Mouse (Mus musculus) heart, postnatal 36 days (tissue): ENCODE results near the gene Ipo4. TPM values are rescaled to one million over a fixed set of nuclear protein-coding genes. Genes with fewer than 3 reads are reported as not detected.
A peak's percentile ranks its signal among the peaks of the same experiment; 100 is the strongest.

Experiments
- DNase-seq, 2 experiments: peaks; one replicate each; pipeline ENCODE4 v3.0.0; 2021 to 2022
- intact Hi-C: fragments of 180-260 bp; cut with DNase I; formaldehyde crosslinking; loops from one replicate; pipeline ENCODE4 v1.15.1; 2025
- total RNA-seq, 2 experiments: library from RNA; stranded (reverse); gene quantifications; 2 replicates each; pipeline ENCODE4 v1.2.3; 2021

Gene Ipo4
- total RNA-seq: 10 to 100 TPM; 54.1 to 62.7 TPM

GRCm38 (mm10) chr14:55635523-55636007 lies at the start of gene Ipo4:
Gene Ipo4, minus strand, starts transcription at chr14:55635957.
- intact Hi-C loops: loop anchor here (2.0 to 5.0 kb wide), 3 partner anchors 25 to 87 kb away; partner anchors contain the start of genes Gmpr2, Mdp1, Nedd8 and Rabggta
- peak; percentile 84 to 89 for DNase-seq

GRCm38 (mm10) chr14:55682118-55682493 lies 46.3 kb upstream of the Ipo4 start:
- intact Hi-C loops: loop anchor here (1.0 to 5.0 kb wide), 3 partner anchors 40 to 80 kb away; partner anchors contain the start of genes Ltb4r2 and Rabggta
- DNase-seq: no peak

- intact Hi-C loops: loop anchor here (1.0 to 5.0 kb wide), 3 partner anchors 41 to 81 kb away; partner anchors contain the start of genes Ltb4r2 and Rabggta
- DNase-seq: peak; percentile 91 to 94
Observed at GRCm38 (mm10) chr14:55681160-55682117, 45.7 kb upstream of the Ipo4 start, which contains the start of gene Tinf2. Gene Tinf2, minus strand, starts transcription at chr14:55681820.

DNA sequence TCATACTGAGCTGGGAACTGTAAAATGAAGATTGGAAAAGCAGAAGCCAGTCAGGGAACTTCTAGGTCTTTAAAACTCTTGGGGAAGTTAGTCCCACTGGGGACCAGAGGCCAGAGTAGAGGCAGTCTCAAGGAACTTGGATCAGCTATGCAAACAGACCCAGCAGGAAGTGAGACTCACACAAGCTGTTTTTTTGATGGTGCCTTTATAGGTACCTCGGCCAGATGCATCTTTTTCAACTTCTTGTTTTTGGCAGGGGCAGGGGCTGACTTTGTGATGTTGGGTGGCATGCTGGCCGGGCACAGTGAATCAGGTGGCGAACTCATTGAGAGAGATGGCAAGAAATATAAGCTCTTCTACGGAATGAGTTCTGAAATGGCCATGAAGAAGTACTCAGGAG lies 41.9 kb upstream of the Ipo4 start:
- no peak for DNase-seq
- intact Hi-C loops: no loop called here

DNA sequence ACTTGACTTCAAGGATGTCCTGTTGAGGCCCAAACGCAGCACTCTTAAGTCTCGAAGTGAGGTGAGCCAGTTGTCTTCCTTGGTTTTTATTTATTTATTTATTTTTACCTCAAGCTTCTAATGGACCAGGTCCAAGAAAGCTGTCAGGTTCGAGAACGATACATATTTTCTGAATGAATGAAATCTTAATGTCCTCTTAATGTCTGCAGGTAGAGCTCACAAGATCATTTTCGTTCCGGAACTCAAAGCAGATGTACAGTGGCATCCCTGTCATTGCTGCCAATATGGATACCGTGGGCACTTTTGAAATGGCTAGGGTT lies 36.9 kb upstream of the Ipo4 start:
- no peak for DNase-seq
- intact Hi-C loops: loop anchor here (5.0 kb wide), 1 partner anchor 35 kb away; the partner anchor contains the start of genes Gm49378 and Ipo4

DNA sequence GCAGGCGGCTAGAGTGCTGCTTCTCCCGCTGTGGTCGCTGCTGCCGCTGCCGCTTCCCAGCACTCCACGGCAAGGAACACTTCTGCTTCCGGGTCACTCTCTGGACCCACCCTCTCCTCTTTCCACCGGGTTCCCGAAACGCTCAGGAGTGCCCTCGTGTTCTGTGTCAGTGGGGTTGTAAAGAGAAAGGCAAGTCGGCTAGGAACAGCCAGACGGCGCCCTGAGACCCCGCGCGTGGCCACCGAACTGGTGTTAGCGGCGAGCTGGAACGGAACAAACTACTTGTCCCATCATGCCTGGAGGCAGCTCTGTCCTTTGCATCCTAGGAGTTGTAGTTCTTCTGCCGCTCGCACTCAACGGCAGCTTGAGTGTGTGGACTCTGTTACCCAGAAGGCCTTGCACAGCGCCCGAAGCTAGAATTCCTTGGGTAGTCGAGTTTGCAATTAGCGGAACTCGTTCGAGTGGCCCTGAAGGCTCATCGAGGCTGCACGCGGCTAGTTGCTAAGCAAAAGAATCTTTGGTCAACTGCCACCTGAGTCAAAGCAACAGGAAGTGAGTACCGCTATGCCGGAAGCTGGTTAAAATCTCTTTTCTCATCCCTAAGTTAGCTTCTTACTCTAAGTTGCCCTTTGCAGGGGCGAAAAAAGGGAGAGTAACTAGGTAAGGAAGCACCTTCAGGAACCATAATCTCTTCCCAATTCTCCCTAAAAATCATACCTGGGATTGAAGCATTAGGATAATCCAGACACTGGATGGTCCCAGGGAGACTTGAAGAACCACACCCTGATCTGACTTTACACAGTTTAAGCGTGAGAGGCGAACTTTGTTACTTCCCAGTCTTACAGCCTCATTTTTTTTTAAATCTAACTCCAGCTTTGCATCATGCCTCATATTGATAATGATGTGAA lies 36.3 kb upstream of the Ipo4 start, which contains the start of the genes Gmpr2 and Nedd8:
Gene Gmpr2, plus strand, starts transcription at position 109 of the 908 bp plus-strand sequence.
Gene Nedd8, minus strand, starts transcription at position 292 of the 908 bp plus-strand sequence.
- DNase-seq: peak; percentile 80 to 93
- intact Hi-C loops: loop anchor here (5.0 kb wide), 1 partner anchor 35 kb away; the partner anchor contains the start of genes Gm49378 and Ipo4

- no peak for DNase-seq
- intact Hi-C loops: loop anchor here (5.0 kb wide), 1 partner anchor 34 kb away; the partner anchor contains the start of genes Gm49378 and Ipo4
Observed at GRCm38 (mm10) chr14:55671486-55671832, 35.7 kb upstream of the Ipo4 start.

DNA sequence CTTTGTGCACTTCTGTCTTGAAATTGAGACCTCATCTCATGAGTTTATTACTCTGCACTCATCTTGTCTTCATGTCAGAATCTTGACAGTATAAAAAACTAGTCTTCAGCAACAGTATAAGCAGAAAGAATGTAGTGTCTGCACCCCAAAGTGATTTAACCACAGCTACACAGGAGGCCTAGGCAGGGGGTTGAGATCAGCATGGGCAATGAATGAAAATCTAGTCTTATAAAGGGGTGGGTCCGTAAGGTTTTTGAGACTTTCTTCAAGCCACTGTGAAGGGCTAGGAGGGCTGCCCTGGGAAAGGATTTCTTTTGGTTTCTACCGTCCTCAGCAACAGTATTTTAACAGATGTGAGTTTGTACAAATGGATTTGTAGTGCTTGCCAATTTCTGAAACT lies 24.9 kb upstream of the Ipo4 start:
- intact Hi-C loops: loop anchor here (2.0 kb wide), 1 partner anchor 26 kb away; the partner anchor contains the start of gene Ipo4
- no peak for DNase-seq

GRCm38 (mm10) chr14:55659960-55660573 lies 24.3 kb upstream of the Ipo4 start, which contains the start of gene Mdp1:
Gene Mdp1, minus strand, starts transcription at chr14:55660508.
- peak; percentile 76 to 79 for DNase-seq
- intact Hi-C loops: loop anchor here (2.0 kb wide), 1 partner anchor 25 kb away; the partner anchor contains the start of gene Ipo4

DNA sequence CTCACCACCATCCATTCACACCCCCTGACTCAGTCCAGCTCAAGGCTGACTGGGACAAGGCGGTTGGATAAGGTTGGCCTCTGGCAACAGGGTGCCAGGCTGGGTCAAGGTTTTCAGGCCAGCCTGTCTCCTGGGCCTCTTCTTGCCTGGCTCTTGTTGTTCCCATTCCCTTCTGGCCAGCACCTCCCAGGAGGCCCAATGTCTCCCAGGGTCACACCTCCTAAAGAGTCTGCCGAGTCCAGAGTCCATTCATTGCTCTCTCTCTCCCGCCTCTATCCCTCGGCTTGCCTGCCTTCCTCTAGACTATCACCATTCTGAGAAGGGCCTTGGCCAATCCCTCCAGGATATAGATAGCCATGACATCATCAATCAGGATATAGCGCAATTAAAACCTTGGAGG lies 22.3 kb upstream of the Ipo4 start:
- DNase-seq: no peak
- intact Hi-C loops: no loop called here

DNA sequence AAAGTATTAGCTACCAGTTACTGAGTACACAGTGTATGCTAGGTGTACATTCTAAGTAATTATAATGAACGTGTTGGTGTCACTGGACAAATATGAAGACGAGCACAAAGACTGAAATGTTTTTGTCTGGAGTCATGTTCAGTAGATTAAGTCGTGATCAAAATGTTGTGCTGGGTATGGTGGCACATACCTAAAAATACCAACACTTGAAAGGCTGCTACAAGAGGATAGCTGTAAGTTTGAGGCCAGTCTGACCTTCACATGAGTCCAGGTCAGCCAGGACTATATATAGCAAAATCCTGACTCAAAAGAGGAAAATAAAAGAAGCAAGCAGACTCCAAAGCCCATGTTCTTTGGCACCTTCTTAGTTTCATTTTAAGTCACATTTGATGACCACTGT lies 21.2 kb upstream of the Ipo4 start:
- DNase-seq: no peak
- intact Hi-C loops: loop anchor here (2.0 kb wide), 1 partner anchor 14 kb away; the partner anchor contains the start of gene Tm9sf1

DNA sequence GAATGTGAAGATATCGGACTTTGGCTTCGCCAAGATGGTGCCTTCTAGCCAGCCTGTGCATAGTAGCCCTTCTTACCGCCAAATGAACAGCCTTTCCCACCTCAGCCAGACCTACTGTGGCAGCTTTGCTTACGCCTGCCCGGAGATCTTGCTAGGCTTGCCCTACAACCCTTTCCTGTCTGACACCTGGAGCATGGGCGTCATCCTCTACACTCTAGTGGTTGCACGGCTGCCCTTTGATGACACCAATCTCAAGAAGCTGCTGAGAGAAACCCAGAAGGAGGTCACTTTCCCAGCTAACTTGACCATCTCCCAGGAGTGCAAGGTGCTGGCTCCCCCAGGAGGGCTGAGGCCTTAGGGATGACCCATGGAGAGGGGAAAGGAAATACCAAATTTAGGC lies 15.8 kb upstream of the Ipo4 start:
- DNase-seq: no peak
- intact Hi-C loops: no loop called here

- intact Hi-C loops: no loop called here
- DNase-seq: no peak
Observed at GRCm38 (mm10) chr14:55649884-55650283, 14.1 kb upstream of the Ipo4 start, which contains the start of gene Tssk4. Gene Tssk4, plus strand, starts transcription at chr14:55650184.

DNA sequence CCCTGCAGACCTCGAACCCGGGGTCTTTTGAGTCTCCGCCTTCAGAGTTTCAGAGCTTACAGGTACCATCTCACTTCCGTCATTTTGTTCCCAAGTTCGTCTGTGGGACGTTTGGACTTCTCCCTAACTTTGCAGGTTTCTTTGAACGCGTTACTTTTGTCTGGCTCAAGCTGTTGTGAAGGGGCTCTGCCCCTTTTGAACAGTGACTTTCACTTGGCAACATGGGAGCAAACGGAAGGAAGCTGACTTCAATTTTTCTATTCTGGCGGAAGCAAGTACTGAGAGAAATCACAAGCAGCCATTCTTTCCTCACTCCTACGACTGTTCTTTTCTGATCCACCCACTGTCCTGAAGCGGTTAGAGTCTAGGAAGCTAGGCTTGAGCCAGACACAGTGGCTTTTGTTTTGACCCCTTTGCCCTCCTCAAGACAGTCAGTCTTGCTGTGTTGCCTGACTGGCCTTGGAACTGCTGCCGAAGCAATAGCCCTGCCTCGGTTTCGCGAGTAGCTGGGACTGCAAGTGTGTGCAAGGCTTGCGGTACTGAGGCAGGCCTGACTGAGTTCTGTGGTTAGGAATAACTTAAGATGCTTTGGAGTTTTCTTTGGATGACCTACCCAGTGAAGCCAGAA lies 8.6 kb upstream of the Ipo4 start:
- intact Hi-C loops: no loop called here
- peak in 1 of 2 experiments; percentile 24 for DNase-seq

GRCm38 (mm10) chr14:55643060-55643907 lies 7.5 kb upstream of the Ipo4 start, which contains the start of gene Tm9sf1:
Gene Tm9sf1, minus strand, starts transcription at chr14:55643806.
- DNase-seq: peak; percentile 87 to 98
- intact Hi-C loops: loop anchor here (2.0 kb wide), 1 partner anchor 14 kb away; no protein-coding TSS in a partner anchor

- no peak for DNase-seq
- intact Hi-C loops: loop anchor here (2.0 kb wide), 1 partner anchor 14 kb away; no protein-coding TSS in a partner anchor
Observed at GRCm38 (mm10) chr14:55642679-55643059, 6.9 kb upstream of the Ipo4 start.

DNA sequence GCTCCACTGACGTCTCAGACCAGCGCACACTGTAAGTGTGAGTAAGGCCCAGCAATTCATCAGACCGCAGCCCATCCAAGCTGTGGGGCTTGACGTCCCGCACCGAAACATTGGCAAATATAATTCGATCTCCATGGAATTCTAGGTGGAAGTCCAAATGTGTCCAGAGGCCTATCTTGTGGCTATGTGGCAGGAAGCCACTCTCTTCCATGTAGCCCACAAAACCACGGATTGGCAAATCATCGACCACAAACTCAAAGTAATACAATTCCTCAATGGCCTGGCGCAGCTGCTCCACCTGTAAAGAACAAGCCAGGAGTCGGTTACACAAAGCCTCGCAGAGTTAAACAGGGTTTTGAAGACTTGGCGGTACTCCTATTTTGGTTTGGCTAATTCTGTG lies 5.5 kb upstream of the Ipo4 start:
- no peak for DNase-seq
- intact Hi-C loops: no loop called here

- intact Hi-C loops: no loop called here
- DNase-seq: no peak
Observed at GRCm38 (mm10) chr14:55640816-55641215, 5.1 kb upstream of the Ipo4 start.
